Mouse (Mus musculus): ENCODE results near the gene Nelfb.

Nelfb gene

GRCm38 (mm10) chr2:25230581-25230980 is 19.3 kb upstream of the Nelfb start:
- no peak for DNase-seq (ENCODE audit: low spot score)

DNA sequence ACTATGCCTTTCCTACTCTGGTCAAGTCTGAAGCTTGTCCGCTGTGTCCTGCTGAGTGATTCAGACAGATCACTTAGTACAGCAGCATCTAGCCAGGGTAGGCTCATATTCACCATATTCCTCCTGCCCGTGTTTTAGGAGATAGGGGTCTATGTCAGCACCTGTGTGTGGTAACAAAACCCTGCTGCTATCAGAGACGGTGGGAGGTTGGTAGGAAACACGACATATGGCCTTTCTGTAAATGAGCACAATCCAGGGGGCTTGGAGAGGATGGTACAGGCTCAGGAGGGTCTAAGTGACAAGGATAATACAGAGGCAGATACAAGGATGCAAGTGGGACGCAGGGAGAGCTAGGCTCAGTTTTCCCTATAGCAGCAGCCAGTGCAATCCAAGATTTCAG is 18.3 kb upstream of the Nelfb start:
- no peak for DNase-seq (ENCODE audit: low spot score)

DNA sequence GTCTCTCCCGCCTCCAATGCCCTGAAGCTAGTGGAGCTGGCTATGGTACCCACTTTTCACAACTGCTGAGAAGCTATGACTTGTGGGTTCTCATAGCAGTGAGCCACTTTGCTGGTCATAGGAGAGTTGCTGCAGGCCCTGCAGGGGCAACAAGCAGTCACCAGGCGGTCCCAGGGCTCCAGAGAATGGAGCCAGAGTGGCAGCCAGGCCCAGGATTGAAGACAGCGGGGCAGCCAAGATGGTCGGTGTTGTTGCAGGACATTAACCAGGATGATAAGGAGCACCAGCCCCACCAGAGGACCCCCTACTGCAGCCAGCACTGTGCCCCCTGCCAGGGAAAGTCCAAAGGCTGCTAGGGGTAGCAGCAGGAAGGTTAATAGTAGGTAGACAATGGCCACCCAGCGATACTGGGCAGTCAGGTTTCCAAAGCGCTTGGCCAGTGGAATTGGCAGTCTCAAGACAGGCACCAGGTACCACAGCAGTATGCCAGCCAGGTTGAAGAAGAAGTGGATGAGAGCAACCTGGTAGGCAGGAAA is 17.8 kb upstream of the Nelfb start:
- DNase-seq (ENCODE audit: low spot score) = no peak

GRCm38 (mm10) chr2:25228431-25228889 is 17.2 kb upstream of the Nelfb start:
- DNase-seq (ENCODE audit: low spot score) = peak; percentile 79

- DNase-seq (ENCODE audit: low spot score) = no peak
Measured at GRCm38 (mm10) chr2:25227406-25227805, 16.1 kb upstream of the Nelfb start.

DNA sequence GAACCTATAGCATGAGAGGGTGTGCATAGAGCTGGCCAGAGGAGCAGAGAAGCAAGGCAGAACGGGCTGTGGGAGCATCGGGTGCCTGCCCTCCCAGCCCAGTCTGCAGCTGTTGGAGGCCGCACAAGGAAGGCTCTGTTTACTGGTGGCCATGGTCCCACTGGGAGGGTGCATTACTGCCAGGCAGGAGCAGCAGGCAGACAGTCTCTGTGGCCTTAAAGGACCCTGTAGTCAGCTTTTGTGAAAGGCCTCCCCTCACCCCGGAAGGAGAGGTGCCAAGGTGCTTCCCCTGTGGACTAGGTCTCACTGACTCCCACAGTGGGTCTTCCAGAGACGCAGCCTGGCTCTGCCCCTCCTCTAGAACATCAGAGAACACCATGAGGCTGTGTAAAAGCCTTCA is 15.6 kb upstream of the Nelfb start:
- DNase-seq (ENCODE audit: low spot score) = peak; percentile 26

GRCm38 (mm10) chr2:25225811-25226379 is 14.6 kb upstream of the Nelfb start:
- DNase-seq (ENCODE audit: low spot score) = no peak

GRCm38 (mm10) chr2:25224766-25225752 is 13.8 kb upstream of the Nelfb start:
- peak; percentile 100 for DNase-seq (ENCODE audit: low spot score)

GRCm38 (mm10) chr2:25224492-25224765 is 13.1 kb upstream of the Nelfb start, which contains the start of gene Tubb4b:
Tubb4b (minus strand) TSS chr2:25224702.
- DNase-seq (ENCODE audit: low spot score) = no peak

GRCm38 (mm10) chr2:25223681-25224491 is 12.6 kb upstream of the Nelfb start:
- no peak for DNase-seq (ENCODE audit: low spot score)

DNA sequence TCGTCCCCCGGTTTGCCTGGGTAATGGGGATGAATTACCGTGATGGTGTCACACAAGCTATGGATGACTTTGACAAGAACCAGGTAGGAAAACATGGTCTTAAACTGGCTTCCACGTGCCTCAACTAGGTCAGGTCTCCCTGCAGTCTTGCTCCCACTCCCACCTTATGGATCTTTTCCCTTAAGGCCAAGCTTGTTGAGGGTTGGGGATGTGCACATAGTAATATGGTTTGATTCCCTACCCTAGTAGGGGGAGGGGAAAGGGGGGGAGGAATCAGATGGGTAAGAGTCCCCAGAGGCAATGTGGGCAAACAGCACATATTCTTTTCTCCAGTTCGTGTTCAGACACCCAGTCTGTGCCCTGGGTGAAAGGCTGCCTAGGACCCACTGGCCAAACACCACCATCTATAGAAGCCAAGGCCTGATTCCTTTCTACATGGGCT is 10.1 kb upstream of the Nelfb start:
- no peak for DNase-seq (ENCODE audit: low spot score)

DNA sequence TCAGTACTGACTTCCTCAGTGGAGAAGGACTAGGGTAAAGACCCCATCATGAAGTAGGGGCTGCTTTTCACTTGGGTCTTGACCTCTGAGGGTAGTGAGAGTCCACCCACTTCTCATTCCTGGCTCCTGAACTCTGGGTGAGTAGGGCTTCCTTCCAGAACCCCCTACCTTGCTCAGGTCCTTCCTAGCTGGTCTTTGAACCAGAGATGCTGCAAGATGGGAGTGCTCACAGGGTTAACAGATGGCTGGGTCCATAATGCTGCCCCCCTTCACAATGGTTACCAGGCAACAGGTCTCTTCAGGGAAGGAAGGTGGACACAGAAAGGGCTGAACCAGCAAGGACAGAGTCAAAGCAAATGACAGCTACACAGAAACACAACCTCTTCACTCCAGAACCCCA is 7.2 kb upstream of the Nelfb start, which contains the start of gene Fam166a:
TSS of gene Fam166a (plus strand) at position 301 of the 400 bp plus-strand sequence.
- DNase-seq (ENCODE audit: low spot score) = no peak

DNA sequence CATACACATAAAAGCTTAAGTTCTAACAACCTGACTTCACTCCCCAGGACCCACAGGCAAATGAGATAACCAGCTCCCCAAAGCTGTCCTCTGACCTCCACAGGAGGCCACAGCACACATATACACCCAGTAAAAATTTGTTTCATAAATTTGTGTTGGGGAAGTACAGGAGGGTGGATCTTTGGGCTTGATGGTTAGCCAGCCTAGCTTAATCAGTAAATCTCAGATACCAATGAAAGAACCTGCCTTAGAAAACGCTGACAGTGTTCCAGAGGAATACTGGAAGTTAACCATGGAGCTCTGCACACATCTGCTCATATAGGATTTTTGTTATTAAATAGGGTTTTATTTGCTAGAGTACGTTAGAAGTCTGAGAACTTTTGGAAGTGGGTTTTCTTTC is 6.4 kb upstream of the Nelfb start:
- DNase-seq (ENCODE audit: low spot score) = no peak

DNA sequence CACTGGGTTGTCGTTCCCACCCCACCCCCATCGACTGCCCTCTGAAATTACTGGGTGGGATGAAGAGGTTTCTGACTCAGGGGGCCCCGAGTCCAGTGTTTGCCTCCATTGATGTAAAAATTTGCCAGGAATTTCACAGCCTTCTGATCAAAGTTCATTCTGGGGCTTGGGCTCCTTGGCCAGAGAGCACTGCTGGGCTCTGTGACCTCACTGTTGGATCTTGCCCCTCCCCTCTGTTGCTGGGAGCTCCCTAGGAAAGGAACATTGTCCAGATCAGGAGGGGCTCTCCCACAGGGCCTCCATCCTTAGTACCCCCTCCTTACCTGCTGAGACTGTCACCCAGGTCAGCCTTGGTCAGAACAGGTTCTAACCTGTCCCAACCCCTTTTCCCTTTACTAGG is 3.2 kb upstream of the Nelfb start, which contains the start of gene Stpg3:
TSS of gene Stpg3 (minus strand) at position 194 of the 400 bp plus-strand sequence.
- no peak for DNase-seq (ENCODE audit: low spot score)

- no peak for DNase-seq (ENCODE audit: low spot score)
Measured at GRCm38 (mm10) chr2:25213266-25213865, 2.1 kb upstream of the Nelfb start.

GRCm38 (mm10) chr2:25210686-25211085 is 603 bp downstream of the Nelfb start:
- no peak for DNase-seq (ENCODE audit: low spot score)

- no peak for DNase-seq (ENCODE audit: low spot score)
Measured at GRCm38 (mm10) chr2:25207593-25207992, 3.7 kb downstream of the Nelfb start.

DNA sequence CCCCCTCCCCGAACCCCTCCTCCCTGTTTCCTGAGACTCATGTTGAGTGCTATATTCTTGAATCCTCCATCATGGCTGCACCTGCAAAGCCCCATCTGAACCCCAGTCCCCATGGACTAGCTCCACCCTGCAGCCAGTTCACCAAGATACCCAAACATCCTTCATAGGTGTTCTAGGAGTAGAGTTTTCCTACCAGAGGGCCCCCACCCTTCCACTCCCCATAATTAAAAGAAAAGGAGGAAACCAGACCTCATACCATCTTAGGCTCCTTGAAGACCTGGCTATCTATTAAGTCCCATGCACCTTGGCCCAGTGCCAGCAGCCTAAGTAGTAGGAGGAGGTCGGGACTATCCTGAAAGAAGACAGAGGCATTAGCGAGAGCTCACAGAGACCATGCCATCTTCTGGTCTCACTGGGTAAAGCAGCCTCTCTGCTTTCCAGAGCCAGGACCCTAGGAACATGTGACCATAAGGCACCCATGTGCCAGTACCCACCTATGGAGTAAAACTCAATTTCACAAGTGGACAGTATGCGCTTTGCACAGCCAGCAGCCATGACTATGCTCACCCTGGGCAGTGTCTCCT is 7.6 kb downstream of the Nelfb start:
- DNase-seq (ENCODE audit: low spot score) = no peak

- no peak for DNase-seq (ENCODE audit: low spot score)
Measured at GRCm38 (mm10) chr2:25200631-25201030, 10.7 kb downstream of the Nelfb start.

DNA sequence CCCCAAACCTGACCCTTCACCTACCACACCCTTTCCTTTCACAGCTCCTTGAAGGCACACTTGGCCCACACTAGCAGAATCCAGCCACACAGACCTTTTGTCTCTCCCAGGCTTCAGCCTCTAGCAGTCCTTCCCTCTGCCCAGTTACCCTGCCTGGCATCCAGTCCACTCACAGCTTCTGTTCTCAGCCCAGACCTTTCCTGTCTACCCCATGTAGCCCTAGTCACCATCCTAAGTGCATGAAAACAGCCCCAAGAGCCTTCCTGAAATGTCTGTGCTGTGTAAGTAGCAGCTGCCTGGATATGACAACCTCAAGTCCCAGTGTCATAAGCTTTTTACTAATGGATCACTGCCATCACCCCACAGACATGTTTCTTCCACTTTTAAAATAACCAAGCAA is 13.3 kb downstream of the Nelfb start:
- no peak for DNase-seq (ENCODE audit: low spot score)

GRCm38 (mm10) chr2:25197191-25197590 is 14.1 kb downstream of the Nelfb start:
- no peak for DNase-seq (ENCODE audit: low spot score)

All from layer of hippocampus, adult 9-10 months (tissue).